ENCODE assay signal across 8 mouse cellular contexts in the genomic region with DNA sequence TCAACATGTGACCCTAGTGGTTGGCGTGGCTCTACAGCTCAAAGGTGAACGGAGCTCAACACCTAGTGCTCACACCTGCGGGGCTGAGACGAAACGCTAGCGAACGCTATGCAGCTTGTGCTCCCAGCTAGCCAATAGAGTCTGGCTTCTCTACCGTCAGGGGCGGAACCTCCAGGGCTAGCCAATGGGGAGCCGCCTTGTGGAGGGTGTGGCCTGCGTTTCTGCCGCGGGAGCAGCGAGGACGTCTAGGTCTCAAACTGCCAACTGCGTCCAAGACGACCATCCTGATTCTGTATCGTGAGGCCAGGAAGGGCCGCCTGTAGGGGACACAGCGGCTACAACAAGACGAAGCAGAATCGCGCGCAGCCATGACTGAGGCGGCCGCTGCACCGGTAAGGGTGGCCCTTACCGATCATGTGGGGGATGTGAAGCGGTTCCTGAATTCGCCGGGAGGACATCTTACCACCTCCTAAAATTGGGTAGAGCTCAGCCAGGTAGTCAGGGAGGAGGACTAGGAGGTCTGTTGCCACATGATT. TPM values are rescaled to one million over a fixed set of nuclear protein-coding genes. Genes with fewer than 3 reads are reported as not detected.
A peak's percentile ranks its signal among the peaks of the same experiment; 100 is the strongest.
DNase-seq lines count a peak whose midpoint lies in the region; ATAC-seq lines count a peak whose summit lies in the region.

A gene (plus strand): TSS at position 200 of the 536 bp plus-strand sequence.

- H3K4me3 ChIP-seq in forebrain, embryonic 14.5 days (ENCODE audit: low read depth, low read length): peak within 1 kb of the TSS; percentile 65
- H3K4me3 ChIP-seq in neural tube, embryonic 15.5 days (replicated peaks): peak within 1 kb of the TSS; percentile 71

- no peaks in the 10 kb centered on the region for H3K9me3 ChIP-seq in forebrain, embryonic 14.5 days (replicated peaks; ENCODE audit: control insufficient read depth, low read length)
- no peaks in the 10 kb centered on the region for H3K9me3 ChIP-seq in neural tube, embryonic 15.5 days (replicated peaks)

- H3K27me3 ChIP-seq in forebrain, embryonic 14.5 days (replicated peaks; ENCODE audit: control insufficient read depth, insufficient read depth, low read length): no peaks in the 10 kb centered on the region
- no peaks in the 10 kb centered on the region for H3K27me3 ChIP-seq in neural tube, embryonic 15.5 days (replicated peaks)

- peak within 1 kb of the TSS; percentile 59 for H3K4me2 ChIP-seq in forebrain, embryonic 14.5 days (ENCODE audit: low read length)
- peak within 1 kb of the TSS; percentile 70 for H3K4me2 ChIP-seq in neural tube, embryonic 15.5 days

- peak within 1 kb of the TSS; percentile 34; the same call in 1 of the 2 replicates for H3K27ac ChIP-seq in forebrain, embryonic 14.5 days (ENCODE audit: low read depth, low read length)
- peak within 1 kb of the TSS; percentile 87 for H3K27ac ChIP-seq in neural tube, embryonic 15.5 days (replicated peaks)

- intact Hi-C loops in heart, postnatal 14 days (cut with DNase I): no loop called here

- peak; percentile 96 for DNase-seq in ES-CJ7 (ENCODE audit: low read depth, low spot score)
- peak; percentile 94 for DNase-seq in cerebellum, adult 11 months
- peak; percentile 96 for DNase-seq in forebrain, embryonic 14.5 days (ENCODE audit: low spot score)
- peak; percentile 91 to 95 for DNase-seq in heart, postnatal 14 days
- DNase-seq in layer of hippocampus, adult 11-12 months (ENCODE audit: low spot score): peak; percentile 93
- peak; percentile 97 for DNase-seq in lung, adult 18-20 months
- peak; percentile 92 for DNase-seq in testis, postnatal 14 days (ENCODE audit: low spot score)

- H3K4me1 ChIP-seq in forebrain, embryonic 14.5 days (ENCODE audit: control insufficient read depth, insufficient read depth, low read length): peaks cover 11% of the 10 kb centered on the region
- peaks cover 20% of the 10 kb centered on the region for H3K4me1 ChIP-seq in neural tube, embryonic 15.5 days

- H3K36me3 ChIP-seq in forebrain, embryonic 14.5 days (ENCODE audit: control insufficient read depth, insufficient read depth, low read length): peaks cover 18% of the 10 kb centered on the region
- H3K36me3 ChIP-seq in neural tube, embryonic 15.5 days: peaks cover 17% of the 10 kb centered on the region

- ATAC-seq in forebrain, embryonic 14.5 days: peak; percentile 100
- peak; percentile 100 for ATAC-seq in neural tube, embryonic 15.5 days (ENCODE audit: low FRiP score)

- WGBS in forebrain, embryonic 14.5 days: under 1% methylated on average over 31 of the region's 31 CpGs
- under 1% methylated on average over 31 of the region's 31 CpGs for WGBS in neural tube, embryonic 15.5 days

- peak within 1 kb of the TSS; percentile 74 for H3K9ac ChIP-seq in forebrain, embryonic 14.5 days (ENCODE audit: low read length)
- peak within 1 kb of the TSS; percentile 75 for H3K9ac ChIP-seq in neural tube, embryonic 15.5 days (replicated peaks)

RNA-seq across cellular contexts. Expression of the gene that starts here (rescaled TPM):
- polyA plus RNA-seq in forebrain, embryonic 14.5 days (2014; fragmentation: Nextera tagmentation; extraction: Ambion mirVana): 16.0 and 18.8 TPM in 2 replicates
- total RNA-seq in heart, postnatal 14 days (2021): 1 to 10 TPM; 1.3 to 1.9 TPM
- 23.2 and 24.6 TPM in 2 replicates for polyA plus RNA-seq in neural tube, embryonic 15.5 days (2015; fragmentation: Nextera tagmentation; extraction: Ambion mirVana)

Comparison
In these comparisons a context has a peak if more than half of its experiments do, and no peak if none do; other contexts are left out.
1. Peak in every context shown above with its lines: DNase-seq, ATAC-seq, H3K4me3 ChIP-seq and H3K27ac ChIP-seq.